In genomic region chr12:31996877-31997276, GRCm38 (mm10) we compare ENCODE assay signal across 9 mouse cellular contexts. TPM values are rescaled to one million over a fixed set of nuclear protein-coding genes. Genes with fewer than 3 reads are reported as not detected.
DNase-seq lines count a peak whose midpoint lies in the region; ATAC-seq and TF ChIP-seq lines count a peak whose summit lies in the region.
"Had no signal": no experiment of that assay in that cellular context is flagged by ENCODE, and none has a peak within 500 bp of the region (broad histone marks: within the 10 kb centered on the region; RNA-seq: fewer than 3 reads in every experiment).

No protein-coding gene starts in this region.

- H3K4me1 ChIP-seq in embryonic facial prominence, embryonic 14.5 days (ENCODE audit: control insufficient read depth, insufficient read depth, low read length) = no peaks in the 10 kb centered on the region
- 0 out of 2 replicates have a peak, but pooled peaks cover 7% of the 10 kb centered on the region for H3K4me1 ChIP-seq in embryonic facial prominence, embryonic 10.5 days
- H3K4me1 ChIP-seq in MEL (ENCODE audit: control insufficient read depth in 1 of 2, insufficient read depth in 2 of 2, low read length in 2 of 2) = peaks cover 17 to 38% of the 10 kb centered on the region in 2 experiments
- peaks cover 97% of the 10 kb centered on the region for H3K4me1 ChIP-seq in megakaryocyte, embryonic 14.5 days

- H3K27me3 ChIP-seq in embryonic facial prominence, embryonic 14.5 days (replicated peaks; ENCODE audit: control insufficient read depth, insufficient read depth, low read length) = no peaks in the 10 kb centered on the region
- H3K27me3 ChIP-seq in embryonic facial prominence, embryonic 10.5 days (replicated peaks; ENCODE audit: low read depth, poor library complexity, severe bottlenecking) = no peaks in the 10 kb centered on the region
- no peaks in the 10 kb centered on the region for H3K27me3 ChIP-seq in MEL (ENCODE audit: control insufficient read depth in 1 of 2, insufficient read depth in 2 of 2, low read length in 2 of 2)
- no peaks in the 10 kb centered on the region for H3K27me3 ChIP-seq in megakaryocyte, embryonic 14.5 days (replicated peaks)

- no peak for TF ChIP-seq RAD21 in MEL (IDR thresholded peaks at IDR 0.05; ENCODE audit: low read depth, low read length)

- H3K27ac ChIP-seq in embryonic facial prominence, embryonic 14.5 days (replicated peaks; ENCODE audit: low read depth, low read length) = no peak overlapping the region
- H3K27ac ChIP-seq in embryonic facial prominence, embryonic 10.5 days (replicated peaks) = no peak overlapping the region
- H3K27ac ChIP-seq in MEL (ENCODE audit: control insufficient read depth, low read depth, low read length) = peak overlapping the region; percentile 94

- TF ChIP-seq EP300 in MEL (IDR thresholded peaks at IDR 0.05; ENCODE audit: low read depth in 1 of 2, low read length in 2 of 2) = peak; percentile 93 to 98

- no peaks in the 10 kb centered on the region for H3K79me2 ChIP-seq in MEL (ENCODE audit: control insufficient read depth, insufficient read depth, low read length, poor library complexity)

- H3K9ac ChIP-seq in embryonic facial prominence, embryonic 14.5 days (ENCODE audit: low read depth, low read length) = no peak overlapping the region
- H3K9ac ChIP-seq in MEL (ENCODE audit: control insufficient read depth, low read depth, low read length, poor library complexity, severe bottlenecking) = peak overlapping the region; percentile 53

- no peak for ATAC-seq in embryonic facial prominence, embryonic 14.5 days (ENCODE audit: low read depth)
- peak; percentile 94 for ATAC-seq in inflammation-experienced regulatory T-cells, adult 6 months

- H3K4me3 ChIP-seq in embryonic facial prominence, embryonic 14.5 days (ENCODE audit: low read depth, low read length) = no peak overlapping the region
- H3K4me3 ChIP-seq in embryonic facial prominence, embryonic 10.5 days = no peak overlapping the region
- peak overlapping the region; percentile 6 to 8; a peak in 2 of 4 replicates for H3K4me3 ChIP-seq in MEL (ENCODE audit: control insufficient read depth in 1 of 2, insufficient read depth in 1 of 2, low read depth in 2 of 2, low read length in 2 of 2)
- H3K4me3 ChIP-seq in megakaryocyte, embryonic 14.5 days (replicated peaks) = peak overlapping the region; percentile 81

- H3K36me3 ChIP-seq in embryonic facial prominence, embryonic 14.5 days (ENCODE audit: control insufficient read depth, insufficient read depth, low read length) = no peaks in the 10 kb centered on the region
- H3K36me3 ChIP-seq in embryonic facial prominence, embryonic 10.5 days (replicated peaks) = no peaks in the 10 kb centered on the region
- peaks cover 0 to 53% of the 10 kb centered on the region in 2 experiments; a peak in 2 of 4 replicates for H3K36me3 ChIP-seq in MEL (ENCODE audit: control insufficient read depth in 1 of 2, insufficient read depth in 2 of 2, low read length in 2 of 2)
- H3K36me3 ChIP-seq in megakaryocyte, embryonic 14.5 days (replicated peaks; ENCODE audit: low read length) = peaks cover 73% of the 10 kb centered on the region

- no peak overlapping the region for H3K4me2 ChIP-seq in embryonic facial prominence, embryonic 14.5 days (ENCODE audit: low read depth, low read length)

- peak; percentile 30 for DNase-seq in embryonic facial prominence, embryonic 14.5 days (ENCODE audit: low spot score)
- DNase-seq in embryonic facial prominence, embryonic 10.5 days (ENCODE audit: low spot score) = no peak
- peak; percentile 95 for DNase-seq in MEL (ENCODE audit: low read depth, low spot score)
- no peak for DNase-seq in embryo, embryonic 10.5 days (ENCODE audit: low spot score)
- no peak for DNase-seq in left cerebral cortex, adult 18-20 months (ENCODE audit: low spot score in 2 of 2)
- no peak for DNase-seq in cerebellum, postnatal 4 days (ENCODE audit: low spot score in 2 of 2)
- DNase-seq: cerebellum, adult 9-10 months had no signal

- H3K9me3 ChIP-seq in embryonic facial prominence, embryonic 14.5 days (ENCODE audit: control insufficient read depth, low read length) = no peaks in the 10 kb centered on the region
- no peaks in the 10 kb centered on the region for H3K9me3 ChIP-seq in embryonic facial prominence, embryonic 10.5 days
- no peaks in the 10 kb centered on the region for H3K9me3 ChIP-seq in MEL (replicated peaks; ENCODE audit: insufficient read depth, low read length)
- H3K9me3 ChIP-seq in megakaryocyte, embryonic 14.5 days = no peaks in the 10 kb centered on the region

- 70% methylated on average over 5 of the region's 5 CpGs for WGBS in embryonic facial prominence, embryonic 14.5 days
- WGBS in embryonic facial prominence, embryonic 10.5 days = 75% methylated on average over 5 of the region's 5 CpGs

- TF ChIP-seq POLR2A in MEL (IDR thresholded peaks at IDR 0.05; ENCODE audit: control insufficient read depth in 1 of 2, insufficient read depth in 1 of 2, low read depth in 1 of 2, low read length in 2 of 2, poor library complexity in 1 of 2) = peak in 1 of 2 experiments; percentile 47; a peak in 1 of 4 replicates

- no peak for TF ChIP-seq CTCF in MEL (IDR thresholded peaks at IDR 0.05 in 2 of 3, conservative IDR thresholded peaks at IDR 0.05 in 1 of 3; ENCODE audit: control insufficient read depth in 1 of 3, insufficient read depth in 1 of 3, low read depth in 2 of 3, low read length in 3 of 3, poor library complexity in 1 of 3, severe bottlenecking in 1 of 3)

TF ChIP-seq in MEL, 35 proteins besides CTCF, POLR2A, EP300 and RAD21:
- TF ChIP-seq UBTF (IDR thresholded peaks at IDR 0.05; ENCODE audit: borderline replicate concordance, insufficient read depth, low read depth, low read length) = no peak
- peak; percentile 57 for TF ChIP-seq TBP (IDR thresholded peaks at IDR 0.05; ENCODE audit: low read depth, low read length)
- TF ChIP-seq CHD1 (IDR thresholded peaks at IDR 0.05; ENCODE audit: low read depth, low read length) = no peak
- no peak for TF ChIP-seq ZNF384 (IDR thresholded peaks at IDR 0.05; ENCODE audit: low read depth, low read length)
- TF ChIP-seq ZMIZ1 (IDR thresholded peaks at IDR 0.05; ENCODE audit: low read depth, low read length) = no peak
- TF ChIP-seq RCOR1 (IDR thresholded peaks at IDR 0.05; ENCODE audit: low read depth, low read length) = peak; percentile 88
- TF ChIP-seq MAX (IDR thresholded peaks at IDR 0.05; ENCODE audit: low read length) = no peak
- TF ChIP-seq HCFC1 (IDR thresholded peaks at IDR 0.05; ENCODE audit: low read depth, low read length) = peak; percentile 52; the same call in 1 of the 2 replicates
- TF ChIP-seq KAT2A (conservative IDR thresholded peaks at IDR 0.05; ENCODE audit: low read depth, low read length) = no peak
- TF ChIP-seq NRF1 (IDR thresholded peaks at IDR 0.05; ENCODE audit: insufficient read depth, low read depth, low read length, poor library complexity, severe bottlenecking) = no peak
- peak; percentile 99 for TF ChIP-seq GABPA (IDR thresholded peaks at IDR 0.05; ENCODE audit: low read depth, low read length)
- TF ChIP-seq MAFK (IDR thresholded peaks at IDR 0.05; ENCODE audit: borderline replicate concordance, low read depth, low read length) = peak; percentile 90
- TF ChIP-seq E2F4 (IDR thresholded peaks at IDR 0.05; ENCODE audit: borderline replicate concordance, low read depth, low read length) = no peak
- no peak for TF ChIP-seq USF1 (IDR thresholded peaks at IDR 0.05; ENCODE audit: low read depth, low read length)
- no peak for TF ChIP-seq MAZ (IDR thresholded peaks at IDR 0.05; ENCODE audit: low read depth, low read length)
- no peak; the same call in 1 of the 2 replicates for TF ChIP-seq NELFE (IDR thresholded peaks at IDR 0.05; ENCODE audit: low read depth, low read length)
- TF ChIP-seq SIN3A (IDR thresholded peaks at IDR 0.05; ENCODE audit: low read length) = peak; percentile 92
- TF ChIP-seq ZC3H11A (IDR thresholded peaks at IDR 0.05; ENCODE audit: low read depth, low read length) = no peak
- TF ChIP-seq MYC (IDR thresholded peaks at IDR 0.05; ENCODE audit: low read depth, low read length) = 0 out of 2 replicates have a peak, but pooled peaks have one; percentile 49
- TF ChIP-seq SMC3 (IDR thresholded peaks at IDR 0.05; ENCODE audit: low read depth, low read length) = no peak
- TF ChIP-seq TCF12 (IDR thresholded peaks at IDR 0.05; ENCODE audit: low read depth, low read length) = peak; percentile 90
- peak; percentile 12; the same call in 1 of the 2 replicates for TF ChIP-seq MXI1 (IDR thresholded peaks at IDR 0.05; ENCODE audit: low read depth, low read length)
- peak; percentile 92 for TF ChIP-seq GATA1 (IDR thresholded peaks at IDR 0.05; ENCODE audit: low read depth, low read length)
- peak; percentile 85 for TF ChIP-seq TAL1 (IDR thresholded peaks at IDR 0.05; ENCODE audit: low read length)
- TF ChIP-seq ZKSCAN1 (IDR thresholded peaks at IDR 0.05; ENCODE audit: low read depth, low read length) = no peak
- TF ChIP-seq ETS1 (IDR thresholded peaks at IDR 0.05; ENCODE audit: low read depth, low read length) = peak; percentile 98
- peak; percentile 71; the same call in 1 of the 2 replicates for TF ChIP-seq MYB (IDR thresholded peaks at IDR 0.05; ENCODE audit: low read depth, low read length)
- TF ChIP-seq BHLHE40 (IDR thresholded peaks at IDR 0.05; ENCODE audit: borderline replicate concordance, low read depth, low read length) = peak; percentile 58; the same call in 1 of the 2 replicates
- TF ChIP-seq ELF1 (IDR thresholded peaks at IDR 0.05; ENCODE audit: low read depth, low read length) = peak; percentile 81

RNA-seq across cellular contexts. Expression of gene Hbp1, which starts 46.5 kb away (rescaled TPM):
- 116 and 129 TPM in 2 replicates for polyA plus RNA-seq in embryonic facial prominence, embryonic 14.5 days (2014; fragmentation: Nextera tagmentation; extraction: Ambion mirVana)
- 92.9 and 103 TPM in 2 replicates for polyA plus RNA-seq in embryonic facial prominence, embryonic 10.5 days (2016; fragmentation: Nextera tagmentation; extraction: Ambion mirVana)
- total RNA-seq in MEL (2012; rRNA removed) = 4.3 and 7.2 TPM in 2 replicates
- polyA plus RNA-seq in MEL (2012; ENCODE audit: insufficient read depth in 1 of 2, insufficient read length in 2 of 2, low read depth in 1 of 2, low replicate concordance in 2 of 2, missing spikeins in 1 of 2) = 1 to 10 TPM in 1 of 2 experiments, not detected in 1; 8.8 TPM
- polyA plus RNA-seq in inflammation-experienced regulatory T-cells, adult 6 months (2017; shearing (Covaris generic)) = 100 to 1,000 TPM in 2 of 3 experiments, 10 to 100 TPM in 1; 90.3 to 147 (median 141) TPM
- 0.52 and 2.0 TPM in 2 replicates for polyA plus RNA-seq in megakaryocyte, embryonic 14.5 days (2012; ENCODE audit: insufficient read depth, low replicate concordance)
- 10 to 100 TPM; 20.9 to 21.2 TPM for total RNA-seq in left cerebral cortex, adult 18-20 months (2021)

Comparison
In these comparisons a context has a peak if more than half of its experiments do, and no peak if none do; other contexts are left out.
1. DNase-seq: peak in embryonic facial prominence, embryonic 14.5 days (single experiment) and MEL (single experiment); none in embryonic facial prominence, embryonic 10.5 days (single experiment), embryo, embryonic 10.5 days (single experiment), left cerebral cortex, adult 18-20 months (0 of 2) and cerebellum, postnatal 4 days (0 of 2).
2. H3K4me3 ChIP-seq: peak in MEL (2 of 2) and megakaryocyte, embryonic 14.5 days (single experiment); none in embryonic facial prominence, embryonic 14.5 days (single experiment) and embryonic facial prominence, embryonic 10.5 days (single experiment).